Mouse (Mus musculus): ENCODE data around the gene Vmn1r175. TPM values are rescaled to one million over a fixed set of nuclear protein-coding genes. Genes with fewer than 3 reads are reported as not detected.
"Not testable (repeated sequence)": the region's sequence is repeated elsewhere in the genome, so short reads cannot be mapped to it uniquely, and the experiment has no call there.

Gene Vmn1r175
- polyA plus RNA-seq (2017; shearing (Covaris generic)), result not detected

DNA sequence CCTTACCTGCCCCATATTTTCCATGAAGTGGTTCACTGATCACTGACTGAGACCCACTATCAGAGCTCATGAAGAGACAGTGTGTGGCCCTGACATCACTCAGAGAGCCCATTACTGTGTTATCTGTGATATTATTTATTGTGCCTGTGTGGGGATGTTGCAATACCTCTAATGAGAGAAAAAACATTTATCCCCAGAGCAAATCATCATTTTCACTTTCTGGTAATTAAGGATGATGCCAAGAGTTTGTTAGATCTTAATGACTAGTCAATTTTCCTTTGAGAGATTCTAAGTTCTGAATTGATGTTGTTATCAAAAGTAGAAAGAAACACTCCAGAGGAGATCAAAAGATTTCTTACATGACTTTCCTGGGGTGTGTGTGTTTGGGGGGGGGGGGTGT, at the start of gene Vmn1r175:
Gene Vmn1r175 (minus strand): TSS at position 101 of the 400 bp plus-strand sequence.
- ATAC-seq, result not testable (repeated sequence)

DNA sequence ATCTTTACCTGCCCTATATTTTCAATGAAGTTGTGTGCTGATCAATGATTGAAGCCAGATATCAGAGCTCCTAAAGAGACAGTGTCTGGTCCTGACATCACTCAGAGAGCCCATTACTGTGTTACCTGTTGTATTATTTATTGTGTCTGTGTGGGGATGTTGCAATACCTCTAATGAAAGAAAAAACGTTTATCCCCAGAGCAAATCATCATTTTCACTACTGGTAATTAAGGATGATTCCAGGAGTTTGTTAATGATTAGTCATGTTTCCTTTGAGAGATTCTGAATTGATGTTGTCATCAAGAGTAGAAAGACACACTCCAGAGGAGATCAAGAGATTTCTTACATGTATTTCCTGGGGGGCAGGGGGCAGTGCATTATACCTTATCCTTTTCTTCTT, 26.8 kb upstream of the Vmn1r175 start, which contains the start of gene Vmn1r176:
Gene Vmn1r176 (minus strand): TSS at position 101 of the 400 bp plus-strand sequence.
- not testable (repeated sequence) for ATAC-seq

DNA sequence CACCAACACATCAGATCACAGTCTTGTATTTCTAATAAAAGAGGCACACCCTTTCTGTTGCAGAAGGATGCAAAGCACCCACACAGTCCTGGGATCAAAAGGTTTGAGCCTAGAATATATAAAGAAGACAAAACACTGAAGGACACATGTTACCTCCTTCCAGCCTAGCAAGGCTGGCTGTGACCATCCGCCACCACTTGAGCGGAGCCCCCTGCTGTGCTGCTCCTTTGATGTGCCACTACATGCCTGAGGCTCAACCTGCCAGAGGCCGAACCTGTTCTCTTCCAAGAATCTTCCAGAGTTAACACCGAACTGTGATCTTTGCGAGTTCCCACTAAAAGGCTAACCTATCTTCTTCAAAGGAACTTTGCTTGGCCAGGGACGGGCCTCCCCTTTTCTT, 25.9 kb downstream of the Vmn1r175 start:
- ATAC-seq, result no peak

Other genes with a start within 250 kb of the Vmn1r175 start
- gene Vmn1r169, start 235.1 kb downstream of the Vmn1r175 start, polyA plus RNA-seq (2017; shearing (Covaris generic)), result not detected
- gene Vmn1r170, start 204.5 kb downstream of the Vmn1r175 start, polyA plus RNA-seq (2017; shearing (Covaris generic)), result not detected
- not detected for gene Vmn1r171, start 179.9 kb downstream of the Vmn1r175 start, polyA plus RNA-seq (2017; shearing (Covaris generic))
- not detected for gene Vmn1r172, start 152.3 kb downstream of the Vmn1r175 start, polyA plus RNA-seq (2017; shearing (Covaris generic))
- under 1 TPM in 1 of 3 experiments, not detected in 2; 0.06 TPM for gene Vmn1r173, start 109.9 kb downstream of the Vmn1r175 start, polyA plus RNA-seq (2017; shearing (Covaris generic))
- under 1 TPM in 1 of 3 experiments, not detected in 2; 0.05 TPM for gene Vmn1r174, start 58.4 kb downstream of the Vmn1r175 start, polyA plus RNA-seq (2017; shearing (Covaris generic))
- gene Vmn1r176, start 26.7 kb upstream of the Vmn1r175 start, polyA plus RNA-seq (2017; shearing (Covaris generic)), result not detected
- not detected for gene Vmn1r177, start 55.8 kb upstream of the Vmn1r175 start, polyA plus RNA-seq (2017; shearing (Covaris generic))
- not detected for gene Vmn1r178, start 81.4 kb upstream of the Vmn1r175 start, polyA plus RNA-seq (2017; shearing (Covaris generic))
- gene Vmn1r179, start 116.3 kb upstream of the Vmn1r175 start, polyA plus RNA-seq (2017; shearing (Covaris generic)), result not detected
- gene Vmn1r180, start 140.0 kb upstream of the Vmn1r175 start, polyA plus RNA-seq (2017; shearing (Covaris generic)), result not detected
- not detected for gene Vmn1r181, start 164.0 kb upstream of the Vmn1r175 start, polyA plus RNA-seq (2017; shearing (Covaris generic))
- not detected for gene V1rd19, start 191.0 kb upstream of the Vmn1r175 start, polyA plus RNA-seq (2017; shearing (Covaris generic))
- under 1 TPM in 1 of 3 experiments, not detected in 2; 0.04 TPM for gene Vmn1r183, start 242.6 kb upstream of the Vmn1r175 start, polyA plus RNA-seq (2017; shearing (Covaris generic))

All from inflammation-experienced regulatory T-cells, adult 6 months (primary cell).